Mouse (Mus musculus): Measurements from ENCODE around the gene Cd164.

The Cd164 gene

GRCm38 (mm10) chr10:41545224-41545755 lies 26.1 kb downstream of the Cd164 start:
- DNase-seq (ENCODE audit: extremely low read depth, low read depth, low spot score): no peak

- no peak for DNase-seq (ENCODE audit: extremely low read depth, low read depth, low spot score)
These were observed 27.4 kb downstream of the Cd164 start for GRCm38 (mm10) chr10:41546396-41547165.

- DNase-seq (ENCODE audit: extremely low read depth, low read depth, low spot score): no peak
These were observed 31.5 kb downstream of the Cd164 start for GRCm38 (mm10) chr10:41550711-41551110.

- DNase-seq (ENCODE audit: extremely low read depth, low read depth, low spot score): no peak
These were observed 33.1 kb downstream of the Cd164 start for GRCm38 (mm10) chr10:41552319-41552718.

- no peak for DNase-seq (ENCODE audit: extremely low read depth, low read depth, low spot score)
These were observed 33.8 kb downstream of the Cd164 start for GRCm38 (mm10) chr10:41552847-41553589.

GRCm38 (mm10) chr10:41553711-41554110 lies 34.5 kb downstream of the Cd164 start:
- no peak for DNase-seq (ENCODE audit: extremely low read depth, low read depth, low spot score)

- DNase-seq (ENCODE audit: extremely low read depth, low read depth, low spot score): no peak
These were observed 35.9 kb downstream of the Cd164 start for GRCm38 (mm10) chr10:41555081-41555480.

GRCm38 (mm10) chr10:41558401-41558800 lies 39.2 kb downstream of the Cd164 start:
- no peak for DNase-seq (ENCODE audit: extremely low read depth, low read depth, low spot score)

GRCm38 (mm10) chr10:41561701-41562395 lies 42.6 kb downstream of the Cd164 start:
- DNase-seq (ENCODE audit: extremely low read depth, low read depth, low spot score): no peak

- no peak for DNase-seq (ENCODE audit: extremely low read depth, low read depth, low spot score)
These were observed 45.9 kb downstream of the Cd164 start for GRCm38 (mm10) chr10:41565141-41565540.

- no peak for DNase-seq (ENCODE audit: extremely low read depth, low read depth, low spot score)
These were observed 49.1 kb downstream of the Cd164 start for GRCm38 (mm10) chr10:41568306-41568705.

GRCm38 (mm10) chr10:41571065-41571464 lies 51.9 kb downstream of the Cd164 start:
- DNase-seq (ENCODE audit: extremely low read depth, low read depth, low spot score): no peak

- no peak for DNase-seq (ENCODE audit: extremely low read depth, low read depth, low spot score)
These were observed 53.1 kb downstream of the Cd164 start for GRCm38 (mm10) chr10:41572274-41572673.

- no peak for DNase-seq (ENCODE audit: extremely low read depth, low read depth, low spot score)
These were observed 54.0 kb downstream of the Cd164 start for GRCm38 (mm10) chr10:41573190-41573589.

- no peak for DNase-seq (ENCODE audit: extremely low read depth, low read depth, low spot score)
These were observed 56.5 kb downstream of the Cd164 start for GRCm38 (mm10) chr10:41575451-41576327.

- DNase-seq (ENCODE audit: extremely low read depth, low read depth, low spot score): no peak
These were observed 57.2 kb downstream of the Cd164 start for GRCm38 (mm10) chr10:41576328-41576833.

- no peak for DNase-seq (ENCODE audit: extremely low read depth, low read depth, low spot score)
These were observed 59.3 kb downstream of the Cd164 start for GRCm38 (mm10) chr10:41578541-41578940.

GRCm38 (mm10) chr10:41580441-41580840 lies 61.2 kb downstream of the Cd164 start:
- DNase-seq (ENCODE audit: extremely low read depth, low read depth, low spot score): no peak

Measured in fat pad, adult 2 months (tissue).